Mouse (Mus musculus): ENCODE results near the gene Fam32a. TPM values are rescaled to one million over a fixed set of nuclear protein-coding genes. Genes with fewer than 3 reads are reported as not detected.

Fam32a gene
- total and polyA plus RNA-seq, 3 experiments: 33.1 to 43.0 (median 34.6) TPM

DNA sequence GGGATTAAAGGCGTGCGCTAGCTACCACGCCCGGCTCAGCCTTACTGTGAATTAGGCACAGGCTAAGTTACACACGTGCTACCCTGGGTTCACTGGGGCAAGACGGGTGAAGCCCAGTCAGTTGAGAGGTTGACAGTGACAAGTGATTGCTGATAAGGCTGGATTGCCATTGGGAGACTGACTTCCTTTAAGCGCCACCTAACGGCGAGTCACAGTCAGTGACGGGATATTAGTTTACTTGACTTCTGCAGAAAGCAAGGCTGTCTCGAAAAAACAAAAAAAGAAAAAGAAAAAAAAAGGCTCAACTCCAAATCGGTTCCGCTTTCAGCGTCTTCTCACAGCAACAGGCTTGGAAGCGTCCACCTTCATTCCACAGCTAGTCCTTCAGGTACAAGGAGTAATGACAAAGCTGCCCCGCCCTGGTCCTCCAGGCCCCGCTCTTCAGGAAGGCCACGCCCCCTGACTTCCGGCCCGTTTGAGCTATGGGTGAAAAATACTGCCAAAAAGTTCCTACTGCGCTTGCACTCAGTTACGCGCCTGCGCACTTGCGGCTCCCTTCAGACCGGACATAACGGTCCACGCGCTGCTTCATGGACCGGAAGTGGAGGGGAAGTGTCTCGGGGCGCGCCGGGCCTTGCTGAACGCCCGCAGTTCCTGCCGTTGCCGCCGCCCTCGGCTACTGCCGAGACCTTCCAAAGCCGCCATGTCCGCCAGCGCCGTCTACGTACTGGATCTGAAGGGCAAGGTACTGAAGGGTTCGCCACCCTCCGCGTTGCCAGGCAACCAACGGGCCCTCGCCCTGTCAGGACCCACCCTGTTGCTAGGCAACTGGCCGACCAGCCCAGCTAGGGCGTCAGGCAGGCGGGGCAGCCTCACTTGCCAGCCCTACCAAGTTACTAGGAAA, 20.2 kb downstream of the Fam32a start, which contains the start of gene Ap1m1 (continued):
- peak; percentile 94 for TF ChIP-seq BHLHE40 (IDR thresholded peaks at IDR 0.05; ENCODE audit: low read depth, low read length)
- TF ChIP-seq MAZ (IDR thresholded peaks at IDR 0.05; ENCODE audit: low read depth, low read length): peak; percentile 59; the same call in 1 of the 2 replicates
- peak; percentile 65 for TF ChIP-seq POLR2A (IDR thresholded peaks at IDR 0.05; ENCODE audit: low read depth, low read length)
- TF ChIP-seq JUND (conservative IDR thresholded peaks at IDR 0.05; ENCODE audit: low read depth, low read length): peak; percentile 26; the same call in 1 of the 2 replicates
- TF ChIP-seq ZNF384 (IDR thresholded peaks at IDR 0.05; ENCODE audit: low read depth, low read length): no peak
- TF ChIP-seq ELF1 (IDR thresholded peaks at IDR 0.05; ENCODE audit: low read depth, low read length): peak; percentile 91
- peak; percentile 91 for TF ChIP-seq SIN3A (IDR thresholded peaks at IDR 0.05; ENCODE audit: low read length)
- TF ChIP-seq ZMIZ1 (IDR thresholded peaks at IDR 0.05; ENCODE audit: low read depth, low read length): peak; percentile 18; the same call in 1 of the 2 replicates
- TF ChIP-seq IRF4 (IDR thresholded peaks at IDR 0.05; ENCODE audit: low read depth, low read length): peak; percentile 25; the same call in 1 of the 2 replicates

DNA sequence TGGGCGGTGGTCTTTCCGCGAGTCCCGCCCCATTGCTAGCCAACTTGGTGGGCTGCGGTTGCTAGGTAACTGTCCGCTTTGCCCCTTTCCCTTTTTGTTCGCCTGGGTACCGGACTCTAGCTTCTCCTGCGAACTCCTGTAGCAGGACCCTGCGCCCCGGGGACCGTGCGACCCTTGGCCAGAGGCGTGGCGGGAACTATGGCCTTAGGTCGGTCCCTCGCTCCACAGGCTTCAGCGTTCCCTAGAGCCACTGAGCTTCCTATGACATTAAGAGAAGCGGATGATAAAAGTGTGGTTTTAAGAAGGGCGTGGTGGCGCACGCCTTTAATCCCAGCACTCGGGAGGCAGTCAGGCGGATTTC, 20.9 kb downstream of the Fam32a start:
- dilution Hi-C loops (cut with MboI; ENCODE audit: extremely low pct_ligation_motif_present, extremely low pct_unique_long_range_greater_than_20kb, low sequenced_read_pairs): no loop called here
- Histone ChIP-seq H3K4me1 (ENCODE audit: control insufficient read depth in 1 of 2, insufficient read depth in 2 of 2) (peaks cover 4 to 41% of the 10 kb centered on the region in 2 experiments), H3K9me3 (replicated peaks; ENCODE audit: low read length) (no peaks in the 10 kb centered on the region), H3K36me3 (replicated peaks in 1 of 2; ENCODE audit: control insufficient read depth in 1 of 2, insufficient read depth in 1 of 2, low read length in 1 of 2) (peaks cover 5 to 32% of the 10 kb centered on the region in 2 experiments), H3K79me2 (replicated peaks; ENCODE audit: control insufficient read depth, extremely low read depth, insufficient read depth, poor library complexity, severe bottlenecking) (peaks cover 9% of the 10 kb centered on the region; the same call in 1 of the 2 replicates), H3K27ac (ENCODE audit: insufficient read depth, low read depth) (peak overlapping the region; percentile 84), H3K9ac (ENCODE audit: insufficient read depth, low read depth) (peak overlapping the region; percentile 39), H3K27me3 (replicated peaks) (no peaks in the 10 kb centered on the region), H3K4me2 (ENCODE audit: insufficient read depth, low read depth, poor library complexity, severe bottlenecking) (peak overlapping the region; percentile 45), H3K4me3 (replicated peaks in 1 of 3; ENCODE audit: low read depth in 2 of 3, low read length in 2 of 3, poor library complexity in 1 of 3) (peak overlapping the region; percentile 81 to 92 (median 81))
- in situ Hi-C loops (cut with MboI; ENCODE audit: low pct_ligation_motif_present, low pct_unique_long_range_greater_than_20kb, low sequenced_read_pairs): no loop called here
- DNase-seq (ENCODE audit: extremely low read depth): no peak
- TF ChIP-seq RAD21 (IDR thresholded peaks at IDR 0.05; ENCODE audit: low read depth, low read length) (no peak), BHLHE40 (IDR thresholded peaks at IDR 0.05; ENCODE audit: low read depth, low read length) (no peak), SIN3A (IDR thresholded peaks at IDR 0.05; ENCODE audit: low read length) (no peak), USF1 (IDR thresholded peaks at IDR 0.05; ENCODE audit: low read depth, low read length) (no peak), ETS1 (conservative IDR thresholded peaks at IDR 0.05; ENCODE audit: low read depth, low read length) (no peak), MXI1 (IDR thresholded peaks at IDR 0.05; ENCODE audit: low read depth, low read length) (no peak), NELFE (IDR thresholded peaks at IDR 0.05; ENCODE audit: low read depth, low read length) (no peak), JUN (IDR thresholded peaks at IDR 0.05; ENCODE audit: insufficient read depth, low read depth, low read length) (no peak), IRF4 (IDR thresholded peaks at IDR 0.05; ENCODE audit: low read depth, low read length) (no peak), GABPA (IDR thresholded peaks at IDR 0.05; ENCODE audit: insufficient replicate concordance, low read depth, low read length) (no peak), MYC (IDR thresholded peaks at IDR 0.05; ENCODE audit: low read depth, low read length) (no peak), USF2 (conservative IDR thresholded peaks at IDR 0.05; ENCODE audit: low read depth, low read length) (no peak), MEF2A (IDR thresholded peaks at IDR 0.05; ENCODE audit: borderline replicate concordance, low read depth, low read length) (no peak), ZC3H11A (IDR thresholded peaks at IDR 0.05; ENCODE audit: low read depth, low read length) (no peak), MAFK (IDR thresholded peaks at IDR 0.05; ENCODE audit: insufficient replicate concordance, low read length) (no peak), ZMIZ1 (IDR thresholded peaks at IDR 0.05; ENCODE audit: low read depth, low read length) (no peak), TCF12 (IDR thresholded peaks at IDR 0.05; ENCODE audit: low read depth, low read length) (no peak)

Data from CH12.LX (cell line).